Mouse (Mus musculus) stomach, embryonic 16.5 days (tissue): ENCODE data around the gene Bmpr1a. TPM values are rescaled to one million over a fixed set of nuclear protein-coding genes. Genes with fewer than 3 reads are reported as not detected.

Source experiments
- ATAC-seq: fragments of 200-750 bp; cut with Nextera tagmentation; 2 replicates; pipeline ENCODE4 v1.8.0; 2017; ENCODE audit warnings: moderate number of reproducible peaks, moderate TSS enrichment; ENCODE audit not compliant: insufficient read depth, low FRiP score
- H3K27ac ChIP-seq: fragments of 300-500 bp; sonication (generic); 2 replicates; pipeline ENCODE4 v1.5.1; 2014; ENCODE audit warnings: low read length
- H3K27me3 ChIP-seq: fragments of 300-500 bp; sonication (generic); 2 replicates; pipeline ENCODE4 v1.6.1; 2014; ENCODE audit warnings: low read length, control low read depth, mixed read lengths; ENCODE audit not compliant: control insufficient read depth, insufficient read depth
- H3K36me3 ChIP-seq: fragments of 300-500 bp; sonication (generic); 2 replicates; pipeline ENCODE4 v1.6.1; 2014; ENCODE audit warnings: low read length; ENCODE audit not compliant: control insufficient read depth, insufficient read depth
- H3K4me1 ChIP-seq: fragments of 300-500 bp; sonication (generic); 2 replicates; pipeline ENCODE4 v1.6.1; 2014; ENCODE audit warnings: low read length, control low read depth, mixed read lengths; ENCODE audit not compliant: control insufficient read depth, insufficient read depth
- H3K4me2 ChIP-seq: fragments of 300-500 bp; sonication (generic); 2 replicates; pipeline ENCODE4 v1.6.1; 2014; ENCODE audit warnings: low read depth, low read length, mixed read lengths
- H3K4me3 ChIP-seq: fragments of 300-500 bp; sonication (generic); replicated peaks from 2 replicates; pipeline ENCODE4 v1.5.1; 2014; ENCODE audit warnings: mild to moderate bottlenecking, low read length
- H3K9ac ChIP-seq: fragments of 300-500 bp; sonication (generic); 2 replicates; pipeline ENCODE4 v1.6.1; 2014; ENCODE audit warnings: low read length
- H3K9me3 ChIP-seq: fragments of 300-500 bp; sonication (generic); replicated peaks from 2 replicates; pipeline ENCODE4 v1.6.1; 2016; ENCODE audit warnings: low read length, control low read depth; ENCODE audit not compliant: control insufficient read depth
- WGBS: fragments of 180-500 bp; shearing (Covaris S2); extraction: QIAGEN DNeasy Blood & Tissue Kit; methylation state at CpG from one replicate; pipeline ENCODE4 v1.1.7; 2014; 5-methylcytosine and 5-hydroxymethylcytosine counted together
- polyA plus RNA-seq: library from polyadenylated mRNA; unstranded; fragments of >200 nt; fragmentation: Nextera tagmentation; extraction: Ambion mirVana; gene quantifications from 2 replicates; pipeline ENCODE4 v1.2.1, GENCODE M21; 2015

The Bmpr1a gene
- polyA plus RNA-seq, 1 experiment from 2014 or later: 22.9 TPM

GRCm38 (mm10) chr14:34377121-34377520, 126.0 kb downstream of the Bmpr1a start:
- Histone ChIP-seq H3K36me3 (no peaks in the 10 kb centered on the region), H3K9me3 (no peaks in the 10 kb centered on the region), H3K9ac (no peak overlapping the region), H3K4me2 (peak overlapping the region; percentile 5; the same call in 1 of the 2 replicates), H3K4me1 (peaks cover 21% of the 10 kb centered on the region), H3K27me3 (no peaks in the 10 kb centered on the region), H3K4me3 (no peak overlapping the region), H3K27ac (no peak overlapping the region)
- no peak for ATAC-seq
- WGBS: 69% methylated on average over 4 of the region's 4 CpGs

- H3K9me3 ChIP-seq: no peaks in the 10 kb centered on the region
- WGBS: 79% methylated on average over 5 of the region's 5 CpGs
- peaks cover 21% of the 10 kb centered on the region for H3K4me1 ChIP-seq
- H3K9ac ChIP-seq: peak overlapping the region; percentile 39; the same call in 1 of the 2 replicates
- peak overlapping the region; percentile 25 for H3K4me3 ChIP-seq
- no peak for ATAC-seq
- no peaks in the 10 kb centered on the region for H3K27me3 ChIP-seq
- peak overlapping the region; percentile 17; the same call in 1 of the 2 replicates for H3K4me2 ChIP-seq
- H3K27ac ChIP-seq: no peak overlapping the region
- no peaks in the 10 kb centered on the region for H3K36me3 ChIP-seq
Measured at GRCm38 (mm10) chr14:34375941-34376340, 127.2 kb downstream of the Bmpr1a start.

DNA sequence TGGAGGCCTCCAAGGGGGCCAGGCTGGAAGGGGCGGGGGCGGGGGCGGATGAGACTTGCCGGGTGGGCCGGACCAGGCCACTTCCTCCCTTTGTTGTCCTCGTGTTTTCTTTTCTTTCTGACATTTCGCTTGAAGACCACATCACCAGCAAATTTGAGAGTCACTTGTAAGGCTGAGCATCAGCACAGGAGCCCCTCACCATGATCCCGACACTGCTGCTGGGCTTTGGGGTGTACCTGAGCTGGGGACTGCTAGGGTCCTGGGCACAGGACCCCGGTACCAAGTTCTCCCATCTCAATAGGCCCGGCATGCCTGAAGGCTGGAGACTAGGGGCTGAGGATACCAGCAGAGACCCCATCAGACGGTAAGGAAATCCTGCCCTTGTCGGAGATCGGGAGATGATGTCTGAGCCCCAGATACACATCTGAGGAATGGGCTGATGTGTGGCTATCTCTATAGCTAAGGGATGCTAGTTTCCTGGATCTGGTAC, 127.7 kb downstream of the Bmpr1a start, which contains the start of gene Mmrn2:
TSS of gene Mmrn2 (plus strand) at position 51 of the 490 bp plus-strand sequence.
- Histone ChIP-seq H3K9me3 (no peaks in the 10 kb centered on the region), H3K4me3 (peak within 1 kb of the TSS; percentile 25), H3K27ac (no peak within 1 kb of the TSS), H3K9ac (peak within 1 kb of the TSS; percentile 39; the same call in 1 of the 2 replicates), H3K27me3 (no peaks in the 10 kb centered on the region), H3K4me2 (peak within 1 kb of the TSS; percentile 17), H3K4me1 (peaks cover 21% of the 10 kb centered on the region), H3K36me3 (no peaks in the 10 kb centered on the region)
- WGBS: 76% methylated on average over 13 of the region's 13 CpGs
- ATAC-seq: no peak

- no peak within 1 kb of the TSS; the same call in 1 of the 2 replicates for H3K9ac ChIP-seq
- 11% methylated on average over 10 of the region's 10 CpGs for WGBS
- no peak within 1 kb of the TSS for H3K27ac ChIP-seq
- H3K36me3 ChIP-seq: no peaks in the 10 kb centered on the region
- peaks cover 21% of the 10 kb centered on the region for H3K4me1 ChIP-seq
- peak within 1 kb of the TSS; percentile 17; the same call in 1 of the 2 replicates for H3K4me2 ChIP-seq
- no peaks in the 10 kb centered on the region for H3K27me3 ChIP-seq
- peak within 1 kb of the TSS; percentile 25 for H3K4me3 ChIP-seq
- H3K9me3 ChIP-seq: no peaks in the 10 kb centered on the region
- ATAC-seq: no peak
Measured at GRCm38 (mm10) chr14:34374577-34374976, 128.6 kb downstream of the Bmpr1a start, which contains the start of gene Sncg. TSS of gene Sncg (minus strand) at chr14:34374789.

DNA sequence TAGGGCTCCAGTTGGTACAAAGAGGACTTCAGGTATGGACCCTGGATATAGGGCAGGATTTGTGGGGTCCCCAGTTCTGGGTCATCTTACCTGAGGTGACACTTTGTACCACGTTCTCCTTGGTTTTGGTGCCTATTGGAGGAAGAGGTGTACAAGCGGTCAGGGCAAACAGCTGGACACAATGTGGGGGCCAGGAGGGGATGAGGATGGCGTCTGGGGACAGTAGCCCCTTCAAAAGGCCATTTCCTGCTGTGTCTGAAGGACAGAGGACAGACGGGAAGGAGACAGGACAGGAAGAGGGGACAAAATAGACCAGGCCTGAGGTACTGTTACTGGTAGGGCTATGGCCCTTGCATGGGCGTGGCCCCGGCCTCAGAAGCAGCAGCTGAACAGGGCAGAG, 129.6 kb downstream of the Bmpr1a start:
- H3K9ac ChIP-seq: no peak overlapping the region
- no peak overlapping the region for H3K27ac ChIP-seq
- H3K4me2 ChIP-seq: no peak overlapping the region
- H3K9me3 ChIP-seq: no peaks in the 10 kb centered on the region
- H3K36me3 ChIP-seq: no peaks in the 10 kb centered on the region
- H3K27me3 ChIP-seq: no peaks in the 10 kb centered on the region
- H3K4me3 ChIP-seq: no peak overlapping the region
- ATAC-seq: no peak
- H3K4me1 ChIP-seq: peaks cover 17% of the 10 kb centered on the region
- WGBS: 75% methylated on average over 6 of the region's 6 CpGs

GRCm38 (mm10) chr14:34372646-34373045, 130.5 kb downstream of the Bmpr1a start:
- 89% methylated on average over 6 of the region's 6 CpGs for WGBS
- Histone ChIP-seq H3K9me3 (no peaks in the 10 kb centered on the region), H3K4me1 (peaks cover 12% of the 10 kb centered on the region), H3K9ac (no peak overlapping the region), H3K4me2 (no peak overlapping the region), H3K4me3 (no peak overlapping the region), H3K36me3 (no peaks in the 10 kb centered on the region), H3K27me3 (no peaks in the 10 kb centered on the region), H3K27ac (no peak overlapping the region)
- no peak for ATAC-seq

- no peak overlapping the region for H3K27ac ChIP-seq
- H3K9me3 ChIP-seq: no peaks in the 10 kb centered on the region
- H3K4me1 ChIP-seq: peaks cover 12% of the 10 kb centered on the region
- no peak overlapping the region for H3K4me2 ChIP-seq
- no peaks in the 10 kb centered on the region for H3K27me3 ChIP-seq
- WGBS: 69% methylated on average over 2 of the region's 2 CpGs
- no peak overlapping the region for H3K9ac ChIP-seq
- ATAC-seq: no peak
- no peak overlapping the region for H3K4me3 ChIP-seq
- no peaks in the 10 kb centered on the region for H3K36me3 ChIP-seq
Measured at GRCm38 (mm10) chr14:34371763-34372162, 131.4 kb downstream of the Bmpr1a start.

DNA sequence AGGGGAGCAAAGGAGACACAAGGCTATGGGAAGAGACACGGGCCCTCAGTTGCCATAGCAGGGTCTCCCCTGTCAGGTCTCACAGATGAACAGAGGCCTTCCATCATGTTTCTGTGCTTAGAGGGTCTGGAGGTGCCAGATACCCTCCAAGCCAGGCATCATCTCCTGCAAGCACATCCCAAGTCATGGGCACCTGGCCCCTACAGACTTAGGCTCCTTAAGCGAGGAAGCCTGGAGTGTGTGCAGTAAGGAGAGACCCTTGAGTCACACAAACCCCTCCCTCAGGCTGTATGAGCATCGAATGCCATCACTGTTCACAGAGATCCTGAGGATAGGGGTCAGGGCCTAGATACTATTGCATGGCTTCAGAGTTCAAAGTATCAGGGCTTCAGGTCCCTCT, 132.2 kb downstream of the Bmpr1a start:
- Histone ChIP-seq H3K9ac (no peak overlapping the region), H3K4me3 (no peak overlapping the region), H3K9me3 (no peaks in the 10 kb centered on the region), H3K4me1 (peaks cover 12% of the 10 kb centered on the region), H3K4me2 (no peak overlapping the region), H3K36me3 (no peaks in the 10 kb centered on the region), H3K27ac (no peak overlapping the region), H3K27me3 (no peaks in the 10 kb centered on the region)
- WGBS: 86% methylated on average over 3 of the region's 3 CpGs
- ATAC-seq: no peak

- H3K36me3 ChIP-seq: no peaks in the 10 kb centered on the region
- no peak overlapping the region for H3K27ac ChIP-seq
- peaks cover 2% of the 10 kb centered on the region; the same call in 1 of the 2 replicates for H3K9me3 ChIP-seq
- 67% methylated on average over 3 of the region's 3 CpGs for WGBS
- no peak for ATAC-seq
- H3K4me1 ChIP-seq: peaks cover 12% of the 10 kb centered on the region
- H3K27me3 ChIP-seq: no peaks in the 10 kb centered on the region
- H3K4me3 ChIP-seq: no peak overlapping the region
- H3K4me2 ChIP-seq: no peak overlapping the region
- H3K9ac ChIP-seq: no peak overlapping the region
Measured at GRCm38 (mm10) chr14:34370203-34370602, 132.9 kb downstream of the Bmpr1a start.
